Mouse (Mus musculus) hindbrain, embryonic 12.5 days (tissue): ENCODE measurements around the gene Tas2r135. TPM values are rescaled to one million over a fixed set of nuclear protein-coding genes. Genes with fewer than 3 reads are reported as not detected.

Source experiments
- polyA plus RNA-seq: library from polyadenylated mRNA; unstranded; fragments of >200 nt; fragmentation: Nextera tagmentation; extraction: Ambion mirVana; gene quantifications from 2 replicates; pipeline ENCODE4 v1.2.1, GENCODE M21; 2016

Tas2r135 gene
- polyA plus RNA-seq, 1 experiment from 2014 or later, result not detected

Other genes with a start within 250 kb of the Tas2r135 start
- gene Tas2r144, start 190.1 kb upstream of the Tas2r135 start, polyA plus RNA-seq, result not detected in 2 replicates
- 16.2 and 18.8 TPM in 2 replicates for gene Gstk1, start 159.5 kb upstream of the Tas2r135 start, polyA plus RNA-seq
- 0.81 and 1.4 TPM in 2 replicates for gene Tmem139, start 143.5 kb upstream of the Tas2r135 start, polyA plus RNA-seq
- gene Casp2, start 140.4 kb upstream of the Tas2r135 start, polyA plus RNA-seq, result 61.4 and 63.5 TPM in 2 replicates
- gene Clcn1, start 118.7 kb upstream of the Tas2r135 start, polyA plus RNA-seq, result 1.4 and 1.7 TPM in 2 replicates
- gene Fam131b, start 80.8 kb upstream of the Tas2r135 start, polyA plus RNA-seq, result 4.3 and 4.9 TPM in 2 replicates
- 71.4 and 82.5 TPM in 2 replicates for gene Zyx, start 55.8 kb upstream of the Tas2r135 start, polyA plus RNA-seq
- 1.9 and 2.4 TPM in 2 replicates for gene Epha1, start 32.2 kb upstream of the Tas2r135 start, polyA plus RNA-seq
- not detected in 2 replicates for gene Tas2r143, start 5.2 kb upstream of the Tas2r135 start, polyA plus RNA-seq
- not detected in 2 replicates for gene Tas2r126, start 29.1 kb downstream of the Tas2r135 start, polyA plus RNA-seq
- gene Olfr458, start 59.8 kb downstream of the Tas2r135 start, polyA plus RNA-seq, result not detected in 2 replicates
- not detected in 2 replicates for gene Olfr457, start 70.9 kb downstream of the Tas2r135 start, polyA plus RNA-seq
- not detected in 2 replicates for gene Olfr456, start 81.8 kb downstream of the Tas2r135 start, polyA plus RNA-seq
- gene Olfr455, start 142.2 kb downstream of the Tas2r135 start, polyA plus RNA-seq, result not detected in 2 replicates
- gene Tcaf3, start 192.3 kb downstream of the Tas2r135 start, polyA plus RNA-seq, result not detected in 2 replicates
- 3.8 and 4.5 TPM in 2 replicates for gene Tcaf2, start 239.8 kb downstream of the Tas2r135 start, polyA plus RNA-seq